Mouse (Mus musculus) left cerebral cortex, adult 8-10 months (tissue): ENCODE measurements around the gene Angptl4. TPM values are rescaled to one million over a fixed set of nuclear protein-coding genes. Genes with fewer than 3 reads are reported as not detected.
A peak's percentile ranks its signal among the peaks of the same experiment; 100 is the strongest.

Source experiments
- DNase-seq, 2 experiments: peaks; one replicate each; pipeline ENCODE4 v3.0.0; 2022; ENCODE audit warnings: low spot score in 2 of 2
- total RNA-seq, 4 experiments: library from RNA; stranded (reverse); gene quantifications; 2 replicates each; pipeline ENCODE4 v1.2.4; 2022

Gene Angptl4
- total RNA-seq, 4 experiments from 2014 or later: 2.3 to 3.2 (median 2.5) TPM

GRCm38 (mm10) chr17:33804745-33805144 lies 23.1 kb upstream of the Angptl4 start:
- DNase-seq: no peak

- DNase-seq: no peak
These were observed 22.6 kb upstream of the Angptl4 start for GRCm38 (mm10) chr17:33804205-33804604.

GRCm38 (mm10) chr17:33802221-33802620 lies 20.6 kb upstream of the Angptl4 start:
- DNase-seq: no peak

GRCm38 (mm10) chr17:33799277-33799676 lies 17.6 kb upstream of the Angptl4 start:
- no peak for DNase-seq

GRCm38 (mm10) chr17:33798306-33798705 lies 16.7 kb upstream of the Angptl4 start:
- no peak for DNase-seq

- DNase-seq: no peak
These were observed 7.1 kb upstream of the Angptl4 start for GRCm38 (mm10) chr17:33788732-33789131.

- DNase-seq: peak in 1 of 2 experiments; percentile 22
These were observed 4.7 kb upstream of the Angptl4 start for GRCm38 (mm10) chr17:33786375-33786774.

- no peak for DNase-seq
These were observed 3.3 kb upstream of the Angptl4 start for GRCm38 (mm10) chr17:33784939-33785338.

GRCm38 (mm10) chr17:33783408-33783807 lies 1.8 kb upstream of the Angptl4 start:
- peak in 1 of 2 experiments; percentile 49 for DNase-seq

GRCm38 (mm10) chr17:33782067-33782466 lies 437 bp upstream of the Angptl4 start:
- no peak for DNase-seq

- DNase-seq: no peak
These were observed 1.2 kb downstream of the Angptl4 start for GRCm38 (mm10) chr17:33780431-33780830.

GRCm38 (mm10) chr17:33779967-33780295 lies 1.7 kb downstream of the Angptl4 start:
- DNase-seq: no peak

- DNase-seq: peak; percentile 70 to 82
These were observed 2.2 kb downstream of the Angptl4 start for GRCm38 (mm10) chr17:33779271-33779966.

- no peak for DNase-seq
These were observed 6.3 kb downstream of the Angptl4 start for GRCm38 (mm10) chr17:33775287-33775686.

- DNase-seq: no peak
These were observed 7.0 kb downstream of the Angptl4 start for GRCm38 (mm10) chr17:33774573-33775155.

GRCm38 (mm10) chr17:33773871-33774572 lies 7.6 kb downstream of the Angptl4 start:
- DNase-seq: no peak

- no peak for DNase-seq
These were observed 8.2 kb downstream of the Angptl4 start for GRCm38 (mm10) chr17:33773426-33773825.

GRCm38 (mm10) chr17:33771617-33772016 lies 10.0 kb downstream of the Angptl4 start:
- no peak for DNase-seq

- no peak for DNase-seq
These were observed 15.2 kb downstream of the Angptl4 start for GRCm38 (mm10) chr17:33766389-33766788.

GRCm38 (mm10) chr17:33760255-33761165 lies 21.1 kb downstream of the Angptl4 start, which contains the start of gene Rab11b:
TSS of gene Rab11b (minus strand) at chr17:33760530.
- DNase-seq: peak; percentile 100

GRCm38 (mm10) chr17:33759767-33760254 lies 21.8 kb downstream of the Angptl4 start:
- DNase-seq: peak; percentile 77 to 89
